Mouse (Mus musculus): ENCODE measurements at regions not wholly inside any gene's neighbourhood (a gene's known extent, or its start where the extent isn't known, plus 50 kb on each side); places are given as distances from the start of the nearest gene placed in this dataset.

GRCm38 (mm10) chr10:16473952-16474521 is 1249.0 kb upstream of the Cited2 start:
- no peak overlapping the region for H3K27ac ChIP-seq
- WGBS: 22% methylated on average over 1 of the region's 1 CpGs
- no peaks in the 10 kb centered on the region for H3K36me3 ChIP-seq (ENCODE audit: control insufficient read depth, insufficient read depth, low read length)
- H3K27me3 ChIP-seq (ENCODE audit: control insufficient read depth, insufficient read depth, low read length): no peaks in the 10 kb centered on the region
- no peaks in the 10 kb centered on the region for H3K79me2 ChIP-seq (replicated peaks; ENCODE audit: control insufficient read depth, insufficient read depth, low read length)
- no peak for TF ChIP-seq POLR2A (IDR thresholded peaks at IDR 0.05; ENCODE audit: insufficient read depth, low read depth, low read length)
- TF ChIP-seq CTCF (IDR thresholded peaks at IDR 0.05): no peak
- no peak for TF ChIP-seq EP300 (IDR thresholded peaks at IDR 0.05; ENCODE audit: insufficient read depth, low read depth, low read length)
- H3K9ac ChIP-seq (ENCODE audit: low read depth, low read length): no peak overlapping the region
- H3K4me3 ChIP-seq: no peak overlapping the region
- DNase-seq: no peak
- peaks cover 3% of the 10 kb centered on the region; the same call in 1 of the 2 replicates for H3K4me1 ChIP-seq (ENCODE audit: control insufficient read depth, insufficient read depth, low read length)
- intact Hi-C loops (cut with DNase I): no loop called here

GRCm38 (mm10) chr10:16498580-16498979 is 1224.4 kb upstream of the Cited2 start:
- no peak overlapping the region for H3K4me3 ChIP-seq
- no peak overlapping the region for H3K27ac ChIP-seq
- H3K4me1 ChIP-seq (ENCODE audit: control insufficient read depth, insufficient read depth, low read length): no peaks in the 10 kb centered on the region
- WGBS: 30% methylated on average over 1 of the region's 1 CpGs
- H3K79me2 ChIP-seq (replicated peaks; ENCODE audit: control insufficient read depth, insufficient read depth, low read length): no peaks in the 10 kb centered on the region
- intact Hi-C loops (cut with DNase I): no loop called here
- no peaks in the 10 kb centered on the region for H3K27me3 ChIP-seq (ENCODE audit: control insufficient read depth, insufficient read depth, low read length)
- no peak for TF ChIP-seq CTCF (IDR thresholded peaks at IDR 0.05)
- TF ChIP-seq EP300 (IDR thresholded peaks at IDR 0.05; ENCODE audit: insufficient read depth, low read depth, low read length): no peak
- TF ChIP-seq POLR2A (IDR thresholded peaks at IDR 0.05; ENCODE audit: insufficient read depth, low read depth, low read length): no peak
- H3K9ac ChIP-seq (ENCODE audit: low read depth, low read length): no peak overlapping the region
- H3K36me3 ChIP-seq (ENCODE audit: control insufficient read depth, insufficient read depth, low read length): no peaks in the 10 kb centered on the region
- no peak for DNase-seq

DNA sequence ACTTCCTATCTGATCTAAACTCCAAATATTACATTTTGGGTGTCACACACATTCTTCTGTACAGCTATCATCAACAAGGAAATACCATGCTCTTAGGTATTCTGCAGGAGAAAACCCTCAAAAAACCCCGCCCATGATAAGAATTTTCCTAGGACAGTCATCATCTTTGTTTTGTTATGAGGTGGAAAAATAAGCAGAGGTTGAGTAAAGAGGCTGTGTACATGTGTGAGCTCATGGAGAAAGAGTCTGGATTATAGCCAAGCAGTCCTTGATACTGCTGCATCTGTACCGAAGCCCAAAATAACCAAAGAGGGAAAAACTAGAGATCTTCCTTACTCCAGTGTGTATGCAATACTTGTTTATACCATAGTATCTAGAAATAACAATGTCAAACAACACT is 1215.3 kb upstream of the Cited2 start:
- Histone ChIP-seq H3K4me3 (no peak overlapping the region), H3K9ac (ENCODE audit: low read depth, low read length) (no peak overlapping the region), H3K4me1 (ENCODE audit: control insufficient read depth, insufficient read depth, low read length) (no peaks in the 10 kb centered on the region), H3K27ac (no peak overlapping the region), H3K27me3 (ENCODE audit: control insufficient read depth, insufficient read depth, low read length) (no peaks in the 10 kb centered on the region), H3K36me3 (ENCODE audit: control insufficient read depth, insufficient read depth, low read length) (peaks cover 2% of the 10 kb centered on the region; the same call in 1 of the 2 replicates), H3K79me2 (replicated peaks; ENCODE audit: control insufficient read depth, insufficient read depth, low read length) (no peaks in the 10 kb centered on the region)
- no peak for DNase-seq
- TF ChIP-seq EP300 (IDR thresholded peaks at IDR 0.05; ENCODE audit: insufficient read depth, low read depth, low read length) (no peak), POLR2A (IDR thresholded peaks at IDR 0.05; ENCODE audit: insufficient read depth, low read depth, low read length) (no peak), CTCF (IDR thresholded peaks at IDR 0.05) (no peak)
- intact Hi-C loops (cut with DNase I): no loop called here
- WGBS: 26% methylated on average over 2 of the region's 2 CpGs

DNA sequence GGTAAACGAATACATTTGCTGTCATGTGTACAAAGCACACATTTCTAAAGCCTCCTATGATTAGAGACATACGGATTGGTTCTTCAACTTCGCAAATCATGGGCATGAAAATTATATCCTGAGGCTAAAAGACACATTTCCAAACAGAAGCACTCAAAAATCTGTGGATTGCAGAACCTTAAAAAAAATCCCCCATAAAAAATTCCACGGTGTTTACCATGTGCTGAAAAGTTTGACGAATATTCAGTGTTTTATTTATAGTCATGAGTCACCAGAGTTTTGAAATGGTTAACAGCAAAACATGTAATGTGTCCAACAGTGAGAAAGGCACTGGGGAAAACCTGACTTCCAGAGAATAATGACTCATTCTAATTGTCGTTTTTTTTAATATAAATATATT is 1214.9 kb upstream of the Cited2 start:
- intact Hi-C loops (cut with DNase I): no loop called here
- 28% methylated on average over 6 of the region's 6 CpGs for WGBS
- no peak overlapping the region for H3K4me3 ChIP-seq
- H3K36me3 ChIP-seq (ENCODE audit: control insufficient read depth, insufficient read depth, low read length): peaks cover 2% of the 10 kb centered on the region; the same call in 1 of the 2 replicates
- no peaks in the 10 kb centered on the region for H3K4me1 ChIP-seq (ENCODE audit: control insufficient read depth, insufficient read depth, low read length)
- no peak for DNase-seq
- no peak overlapping the region for H3K27ac ChIP-seq
- no peak for TF ChIP-seq POLR2A (IDR thresholded peaks at IDR 0.05; ENCODE audit: insufficient read depth, low read depth, low read length)
- no peak for TF ChIP-seq CTCF (IDR thresholded peaks at IDR 0.05)
- no peak for TF ChIP-seq EP300 (IDR thresholded peaks at IDR 0.05; ENCODE audit: insufficient read depth, low read depth, low read length)
- no peak overlapping the region for H3K9ac ChIP-seq (ENCODE audit: low read depth, low read length)
- H3K79me2 ChIP-seq (replicated peaks; ENCODE audit: control insufficient read depth, insufficient read depth, low read length): no peaks in the 10 kb centered on the region
- no peaks in the 10 kb centered on the region for H3K27me3 ChIP-seq (ENCODE audit: control insufficient read depth, insufficient read depth, low read length)

- H3K79me2 ChIP-seq (replicated peaks; ENCODE audit: control insufficient read depth, insufficient read depth, low read length): no peaks in the 10 kb centered on the region
- no peak overlapping the region for H3K9ac ChIP-seq (ENCODE audit: low read depth, low read length)
- no peaks in the 10 kb centered on the region for H3K36me3 ChIP-seq (ENCODE audit: control insufficient read depth, insufficient read depth, low read length)
- no peak overlapping the region for H3K27ac ChIP-seq
- TF ChIP-seq POLR2A (IDR thresholded peaks at IDR 0.05; ENCODE audit: insufficient read depth, low read depth, low read length): no peak
- TF ChIP-seq CTCF (IDR thresholded peaks at IDR 0.05): no peak
- no peak for TF ChIP-seq EP300 (IDR thresholded peaks at IDR 0.05; ENCODE audit: insufficient read depth, low read depth, low read length)
- H3K27me3 ChIP-seq (ENCODE audit: control insufficient read depth, insufficient read depth, low read length): no peaks in the 10 kb centered on the region
- no peak for DNase-seq
- intact Hi-C loops (cut with DNase I): no loop called here
- no peak overlapping the region for H3K4me3 ChIP-seq
- no peaks in the 10 kb centered on the region for H3K4me1 ChIP-seq (ENCODE audit: control insufficient read depth, insufficient read depth, low read length)
- 58% methylated on average over 2 of the region's 2 CpGs for WGBS
Observed at GRCm38 (mm10) chr10:16514656-16515055, 1208.4 kb upstream of the Cited2 start.

GRCm38 (mm10) chr10:16521895-16522294 is 1201.1 kb upstream of the Cited2 start:
- H3K9ac ChIP-seq (ENCODE audit: low read depth, low read length): no peak overlapping the region
- TF ChIP-seq EP300 (IDR thresholded peaks at IDR 0.05; ENCODE audit: insufficient read depth, low read depth, low read length): no peak
- TF ChIP-seq CTCF (IDR thresholded peaks at IDR 0.05): no peak
- no peak for TF ChIP-seq POLR2A (IDR thresholded peaks at IDR 0.05; ENCODE audit: insufficient read depth, low read depth, low read length)
- H3K79me2 ChIP-seq (replicated peaks; ENCODE audit: control insufficient read depth, insufficient read depth, low read length): no peaks in the 10 kb centered on the region
- H3K4me1 ChIP-seq (ENCODE audit: control insufficient read depth, insufficient read depth, low read length): no peaks in the 10 kb centered on the region
- H3K27me3 ChIP-seq (ENCODE audit: control insufficient read depth, insufficient read depth, low read length): no peaks in the 10 kb centered on the region
- no peak for DNase-seq
- intact Hi-C loops (cut with DNase I): no loop called here
- no peaks in the 10 kb centered on the region for H3K36me3 ChIP-seq (ENCODE audit: control insufficient read depth, insufficient read depth, low read length)
- no peak overlapping the region for H3K27ac ChIP-seq
- H3K4me3 ChIP-seq: no peak overlapping the region

Data from heart, adult 2 months (tissue).